Mouse (Mus musculus) urinary bladder, postnatal 10 days (tissue): ENCODE results near the gene Smad1.
"Not testable (repeated sequence)": the region's sequence is repeated elsewhere in the genome, so short reads cannot be mapped to it uniquely, and the experiment has no call there.

Experiments used
- DNase-seq: peaks from one replicate; pipeline ENCODE4 v3.0.0; 2022; ENCODE audit warnings: low spot score

The Smad1 gene

GRCm38 (mm10) chr8:79398994-79399650 lies at the start of gene Smad1:
Gene Smad1, minus strand, starts transcription at chr8:79399518.
- DNase-seq, result peak; percentile 78

DNA sequence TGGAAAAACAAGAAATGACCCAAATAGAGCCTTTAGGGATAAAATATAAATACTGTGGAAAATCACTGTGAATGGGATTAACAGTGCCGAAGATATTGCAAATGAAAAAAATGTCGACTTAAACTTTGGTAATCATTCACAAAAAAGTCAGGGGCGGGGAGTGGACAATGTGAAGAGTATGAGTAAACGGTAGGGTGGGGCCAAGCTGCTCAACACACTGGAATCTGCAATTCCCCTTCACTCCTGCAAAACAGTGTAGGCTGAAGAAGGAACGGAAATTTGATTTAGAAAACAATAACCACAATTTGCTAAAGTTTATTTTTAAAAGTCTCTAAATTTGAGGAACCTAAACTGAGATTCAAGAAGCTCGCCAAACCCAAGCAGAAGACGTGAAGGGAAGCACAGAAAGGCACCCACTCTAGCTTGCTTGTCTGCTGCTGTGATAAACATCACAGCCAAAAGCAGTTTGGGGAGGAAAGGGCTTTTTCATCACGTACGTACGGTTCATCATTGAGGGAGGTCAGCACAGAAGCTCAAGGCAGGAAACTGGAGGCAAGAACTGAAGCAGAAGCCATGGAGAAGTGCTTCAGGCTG lies 48.0 kb upstream of the Smad1 start:
- DNase-seq, result no peak

DNA sequence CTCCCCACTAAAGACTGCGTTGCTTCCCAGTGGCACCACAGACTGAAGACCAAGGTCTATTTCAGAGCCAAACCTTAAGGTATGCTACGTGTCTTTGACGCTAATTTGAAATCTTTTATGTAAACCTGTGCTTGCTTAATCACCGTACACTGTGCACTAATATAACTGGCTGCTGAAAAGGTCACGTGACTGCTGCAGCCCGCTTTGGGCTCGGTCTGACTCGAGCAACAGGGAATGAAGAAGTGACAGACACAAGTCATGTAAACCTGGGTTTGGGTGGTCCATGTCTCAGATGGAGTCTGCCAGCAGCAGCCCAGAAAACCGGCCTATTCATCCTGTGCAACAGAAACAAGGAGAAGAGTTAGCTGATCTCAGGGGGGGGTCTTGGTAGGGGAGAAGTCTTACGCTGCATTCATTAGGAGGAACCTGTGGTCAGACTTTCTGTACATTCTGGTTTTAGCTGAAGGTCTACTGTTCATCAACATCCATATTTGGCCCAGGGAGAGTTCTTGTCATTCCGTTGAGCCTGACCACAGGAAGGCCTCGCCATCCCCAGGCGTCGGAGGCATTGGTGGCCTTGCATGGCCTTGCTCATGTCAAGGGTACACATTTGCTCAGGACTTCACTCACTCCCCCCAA lies 44.3 kb upstream of the Smad1 start:
- no peak for DNase-seq

DNA sequence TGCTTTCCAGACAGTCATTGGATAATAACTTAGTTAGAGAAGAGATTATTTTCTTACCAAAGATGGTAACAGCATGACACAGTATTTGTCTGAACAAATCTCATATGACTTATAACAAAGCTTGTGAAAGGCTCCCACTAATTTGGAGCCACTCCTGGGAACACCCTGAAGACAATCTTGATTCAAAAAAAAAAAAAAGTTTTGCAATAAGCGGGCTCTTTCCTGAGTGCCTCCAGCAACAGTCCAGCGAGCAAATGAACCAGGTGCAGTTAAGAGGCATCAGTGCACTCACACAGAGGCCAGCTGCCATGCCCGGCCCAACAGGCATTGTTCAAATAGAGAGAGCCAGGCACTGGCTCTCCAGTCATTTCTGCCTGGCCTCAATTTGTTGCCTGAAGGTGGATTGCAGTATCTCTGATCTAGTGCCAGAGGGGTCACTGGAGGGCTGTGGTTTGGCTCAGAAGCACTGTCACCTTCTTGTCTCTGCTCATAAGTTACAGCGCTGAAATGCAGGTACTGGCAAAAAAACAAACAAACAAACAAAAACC lies 34.7 kb upstream of the Smad1 start:
- DNase-seq, result no peak

DNA sequence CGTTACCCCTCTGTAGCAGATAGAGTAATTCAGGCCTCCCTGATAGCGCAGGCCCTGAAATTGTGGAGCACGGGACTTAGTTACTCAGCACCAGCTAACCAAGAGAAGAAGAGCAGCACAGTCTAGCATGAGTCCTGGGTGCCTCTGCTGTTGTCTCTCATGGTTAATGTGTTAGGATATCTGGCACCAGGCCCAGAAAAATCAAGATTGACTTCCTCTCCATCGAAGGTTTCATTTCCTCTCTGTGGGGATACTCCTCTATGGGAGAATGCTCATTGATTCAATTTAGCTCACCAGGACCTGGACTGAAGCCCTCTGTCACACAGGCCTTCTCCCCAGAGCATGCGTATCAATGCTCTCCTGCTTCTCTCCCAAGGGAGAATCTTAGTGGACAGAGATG lies 15.6 kb upstream of the Smad1 start:
- no peak for DNase-seq

DNA sequence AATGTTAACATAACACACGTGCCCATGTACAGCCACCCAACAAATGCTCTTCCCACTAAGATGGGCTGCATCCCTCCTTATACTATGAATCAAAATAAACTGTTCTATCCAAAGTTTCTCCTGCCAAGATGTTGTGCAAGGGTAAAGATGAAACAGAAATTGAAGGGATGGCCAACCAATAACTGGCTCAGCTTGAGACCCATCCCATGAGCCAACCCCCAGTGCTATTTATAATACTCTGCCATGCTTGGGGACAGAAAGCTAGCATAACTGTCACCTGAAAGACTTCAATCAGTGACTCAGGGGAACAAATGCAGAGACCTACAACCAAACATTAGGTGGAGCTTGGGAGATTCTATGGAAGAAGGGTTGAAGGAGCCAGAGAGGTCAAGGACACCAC lies 11.2 kb upstream of the Smad1 start:
- no peak for DNase-seq

DNA sequence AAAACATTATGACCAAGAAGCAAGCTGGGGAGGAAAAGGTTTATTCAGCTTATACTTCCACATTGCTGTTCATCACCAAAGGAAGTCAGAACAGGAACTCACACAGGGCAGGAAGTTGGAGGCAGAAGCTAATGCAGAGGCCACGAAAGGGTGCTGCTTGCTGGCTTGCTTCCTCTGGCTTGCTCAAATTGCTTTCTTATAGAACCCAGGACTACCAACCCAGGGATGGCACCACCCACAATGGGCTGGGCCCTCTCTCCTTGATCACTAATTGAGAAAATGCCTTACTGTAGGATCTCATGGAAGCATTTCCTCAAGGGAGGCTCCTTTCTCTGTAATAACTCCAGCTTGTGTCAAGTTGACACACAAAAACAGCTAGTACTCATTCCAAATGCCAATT lies 8.0 kb upstream of the Smad1 start:
- not testable (repeated sequence) for DNase-seq

DNA sequence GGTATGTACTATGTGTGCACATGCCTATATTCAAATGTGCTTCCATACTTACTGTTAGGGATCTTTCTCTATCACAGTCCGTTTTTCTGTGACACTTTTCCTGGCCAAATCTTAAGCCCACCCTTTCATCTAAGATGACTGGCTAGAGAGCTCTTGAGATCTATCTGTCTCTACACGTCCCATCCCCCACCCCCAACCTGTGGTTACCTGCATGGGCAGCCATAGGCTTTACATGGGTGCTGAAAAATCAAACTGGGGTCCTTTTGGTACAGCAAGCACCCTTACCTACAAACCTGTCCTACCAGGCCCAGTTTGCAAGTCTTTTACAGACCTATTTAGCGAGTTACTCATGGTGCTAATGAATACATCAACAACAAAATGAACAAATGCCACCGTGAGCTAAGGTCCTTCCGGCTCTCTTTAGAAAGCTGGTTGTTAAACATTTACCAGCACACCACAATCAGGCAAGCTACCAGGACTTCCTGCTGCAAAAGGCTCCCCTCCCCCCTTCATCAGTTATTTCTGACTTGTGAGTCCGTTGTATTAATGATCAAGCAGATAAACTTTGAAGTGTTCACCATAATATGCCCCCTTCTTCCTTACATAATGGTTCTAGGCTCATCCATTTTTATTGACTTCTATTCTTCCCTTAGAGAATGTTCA lies 5.7 kb upstream of the Smad1 start:
- no peak for DNase-seq

DNA sequence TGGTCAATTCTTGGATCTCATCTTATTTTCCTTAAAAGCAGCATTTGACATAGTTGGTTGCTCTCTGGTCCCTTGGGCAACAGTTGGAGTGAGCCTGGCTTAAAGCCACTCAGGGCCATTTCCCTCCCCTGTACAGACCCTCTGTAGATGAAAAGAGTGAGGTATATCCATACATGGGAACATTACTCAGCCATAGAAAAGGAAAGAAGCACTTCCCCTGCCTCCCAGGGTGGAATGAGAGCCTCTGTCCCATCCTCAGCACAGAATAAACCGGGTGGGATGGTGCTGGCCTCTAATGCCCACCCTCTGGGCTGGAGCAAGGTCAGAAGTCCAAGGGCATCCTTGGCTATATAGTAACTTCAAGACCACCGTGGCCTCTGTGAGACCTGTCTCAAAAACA lies 1.4 kb upstream of the Smad1 start:
- DNase-seq, result no peak

DNA sequence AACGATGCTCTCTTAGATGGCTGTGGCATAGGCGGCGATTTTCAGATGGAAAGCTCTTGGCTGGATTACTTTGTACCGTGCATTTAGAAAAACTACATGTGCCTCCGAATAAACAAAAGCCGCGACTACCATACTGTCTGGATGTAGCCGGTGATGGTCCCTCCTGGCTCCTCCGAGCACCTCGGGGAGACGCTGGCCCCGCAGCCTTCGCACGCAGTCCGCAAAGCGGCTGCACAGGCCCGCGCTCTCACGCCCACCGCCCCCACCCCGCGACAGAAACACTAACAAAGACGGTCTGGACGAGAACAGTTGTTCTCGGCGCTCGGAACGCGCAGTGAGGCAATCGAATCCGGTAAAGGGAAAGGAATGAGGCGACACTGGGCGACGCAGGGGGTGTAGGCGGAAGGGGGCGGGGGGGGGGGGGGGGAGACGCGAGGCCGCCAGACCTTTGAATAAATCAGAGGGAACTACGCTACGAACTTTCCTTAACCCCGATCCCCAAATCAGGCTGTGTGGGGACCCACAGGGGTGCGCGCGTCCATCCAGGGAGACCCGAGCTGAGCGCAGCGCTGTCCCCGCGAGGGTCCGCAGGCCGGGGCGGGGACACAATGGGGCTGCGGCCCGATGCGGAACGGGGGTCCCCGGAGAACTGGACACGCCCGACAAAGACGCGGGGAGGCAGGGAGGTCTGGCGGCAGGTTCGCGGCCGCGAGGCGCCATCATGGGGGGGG lies 902 bp downstream of the Smad1 start:
- DNase-seq, result no peak

DNA sequence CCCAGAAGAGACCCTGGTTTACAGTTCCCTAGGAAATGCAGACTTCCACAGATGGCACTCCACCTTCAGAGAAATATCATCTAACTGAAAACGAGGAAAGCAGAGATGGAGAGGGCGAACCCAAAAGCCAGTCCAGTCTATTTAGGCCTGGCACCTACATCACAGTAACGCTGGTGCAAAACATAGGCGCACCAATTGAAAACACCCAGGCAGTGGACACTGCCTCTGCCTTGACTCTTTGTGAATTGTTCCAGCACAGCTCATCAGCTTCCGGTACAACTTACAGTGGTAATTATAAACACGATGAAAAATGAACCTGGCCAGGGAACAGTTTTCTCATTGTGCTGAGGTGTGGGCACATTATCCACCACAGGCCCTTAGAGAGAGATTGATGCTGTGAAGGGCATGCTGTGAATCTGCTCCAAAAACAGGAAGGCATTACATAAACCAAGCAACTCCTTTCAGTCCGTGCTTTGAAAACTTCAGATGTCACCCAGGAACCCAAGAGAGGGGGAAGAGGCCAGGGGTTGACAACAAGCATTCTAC lies 1.5 kb downstream of the Smad1 start:
- no peak for DNase-seq

DNA sequence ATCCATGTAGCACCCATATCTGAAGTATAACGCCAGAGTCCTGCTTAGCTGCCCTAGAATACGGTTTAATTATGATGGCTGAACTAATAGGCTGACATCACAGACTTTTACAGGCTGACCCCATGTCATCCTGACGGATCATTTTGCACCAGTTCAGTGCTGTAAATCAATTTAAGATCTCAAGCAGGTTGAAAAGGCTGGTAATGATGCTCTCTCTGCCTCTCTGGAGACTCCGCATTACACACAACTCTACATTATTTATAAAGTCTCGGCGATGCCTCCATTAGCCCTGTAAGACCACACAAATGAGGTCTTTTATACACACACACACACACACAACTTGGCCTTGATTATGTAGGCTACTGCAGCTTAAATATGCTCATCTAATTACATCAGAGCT lies 2.4 kb downstream of the Smad1 start:
- no peak for DNase-seq

DNA sequence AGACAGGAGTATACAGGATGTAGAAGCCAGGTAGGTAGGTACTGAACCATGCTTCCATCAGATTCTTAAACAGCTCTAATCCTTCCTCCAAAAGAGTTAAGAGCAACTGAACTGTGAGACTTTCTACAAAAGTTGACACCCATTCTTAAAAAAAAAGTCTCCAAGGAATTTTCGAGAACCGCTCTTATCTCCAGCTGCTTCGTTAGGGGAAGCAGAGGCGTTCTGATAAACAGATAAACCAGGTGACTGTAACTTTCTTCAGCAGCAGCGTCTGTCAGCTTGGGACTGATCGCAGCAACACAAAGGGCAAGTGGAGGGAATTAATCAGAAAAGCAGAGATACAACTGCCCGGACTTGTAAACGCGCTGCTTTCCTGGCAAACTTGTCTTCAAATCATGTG lies 5.3 kb downstream of the Smad1 start:
- no peak for DNase-seq

- DNase-seq, result no peak
Measured at GRCm38 (mm10) chr8:79393215-79393614, 6.1 kb downstream of the Smad1 start.

DNA sequence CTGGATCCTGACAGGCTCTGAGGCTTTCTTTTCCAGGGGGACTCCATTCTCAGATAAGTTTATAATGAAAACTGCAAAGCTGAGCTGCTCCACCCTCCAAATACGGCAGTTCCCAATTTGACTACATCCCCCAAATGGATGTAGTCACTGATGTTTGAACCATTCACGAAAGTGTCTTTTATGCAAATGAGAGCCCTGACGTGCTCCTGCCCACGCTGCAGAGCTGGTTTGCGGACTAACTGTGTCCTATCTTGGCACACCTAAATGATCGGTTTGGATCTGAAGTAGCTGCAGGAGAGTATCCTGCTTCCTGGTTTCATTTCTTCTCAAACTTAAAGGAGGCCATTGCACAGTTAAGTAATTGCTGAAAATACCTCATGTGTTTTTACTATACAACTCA lies 6.7 kb downstream of the Smad1 start:
- no peak for DNase-seq

GRCm38 (mm10) chr8:79391454-79391853 lies 7.9 kb downstream of the Smad1 start:
- DNase-seq, result no peak

GRCm38 (mm10) chr8:79389074-79389786 lies 10.1 kb downstream of the Smad1 start:
- no peak for DNase-seq

GRCm38 (mm10) chr8:79386831-79387230 lies 12.5 kb downstream of the Smad1 start:
- no peak for DNase-seq

- no peak for DNase-seq
Measured at GRCm38 (mm10) chr8:79386358-79386757, 13.0 kb downstream of the Smad1 start.

DNA sequence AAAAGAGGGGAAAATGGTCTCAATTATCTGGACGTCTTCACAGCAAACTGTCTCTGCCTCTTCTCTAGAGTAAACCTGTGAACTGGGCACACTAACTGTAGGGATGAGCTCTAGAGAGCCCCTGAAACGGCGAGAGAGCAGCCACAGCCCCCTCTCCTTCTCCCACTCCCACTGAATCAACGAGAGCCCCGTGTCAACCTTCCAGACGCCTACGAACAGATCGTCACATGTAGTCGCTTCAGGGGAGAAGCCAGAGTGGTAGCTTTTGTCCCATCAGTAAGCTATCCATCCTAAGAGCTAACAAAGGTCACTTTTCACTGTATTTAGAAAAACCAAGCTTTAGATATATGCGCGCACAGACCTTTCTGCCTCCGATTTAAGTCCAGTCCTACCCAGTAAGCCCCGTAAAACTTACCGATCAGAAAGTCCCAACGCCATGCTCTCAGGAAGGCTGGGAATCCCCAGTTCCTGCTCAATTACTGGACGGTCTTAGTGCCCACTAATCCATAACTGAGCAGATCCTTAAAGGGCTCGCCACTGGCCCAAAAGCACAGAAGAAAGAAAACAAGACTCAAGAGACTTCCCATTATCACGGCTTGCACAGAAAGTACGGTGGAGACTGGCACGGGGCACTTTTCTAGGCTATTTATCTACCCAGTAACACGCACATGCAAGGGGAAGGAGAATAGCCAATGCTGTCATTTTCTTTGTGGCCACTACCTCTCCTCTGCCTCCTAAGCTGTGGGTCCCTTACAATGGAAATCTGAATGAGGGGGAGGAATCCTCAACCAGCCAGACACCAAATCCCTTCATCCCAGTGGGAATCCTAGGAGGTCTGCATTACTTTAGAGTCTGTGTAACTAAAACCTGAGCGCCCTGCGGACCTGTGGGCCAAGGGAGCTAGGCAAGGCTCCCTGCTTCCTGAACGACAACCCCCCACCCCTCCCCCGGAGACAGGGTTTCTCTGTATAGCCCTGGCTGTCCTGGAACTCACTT lies 14.7 kb downstream of the Smad1 start:
- no peak for DNase-seq
